Mouse (Mus musculus): ENCODE measurements around the gene Bad.

Gene Bad

DNA sequence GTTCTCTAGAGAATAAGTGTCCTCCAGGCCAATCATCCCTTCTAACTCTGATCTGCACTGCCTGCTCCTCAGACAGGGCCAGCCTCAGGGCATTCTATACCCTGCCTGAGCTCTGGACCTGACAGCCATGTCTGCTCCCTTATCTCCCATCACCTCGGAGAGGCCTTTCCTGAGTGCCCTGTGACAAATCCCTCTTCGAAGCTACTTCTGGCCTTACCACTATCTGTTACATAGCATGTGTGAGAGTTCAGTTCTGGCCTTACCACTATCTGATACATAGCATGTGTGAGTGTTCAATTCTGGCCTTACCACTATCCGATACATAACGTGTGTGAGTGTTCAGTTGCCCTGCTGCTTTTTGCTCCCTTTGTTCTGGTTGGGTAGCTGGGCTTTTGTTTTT lies 26.4 kb upstream of the Bad start:
- no peak for DNase-seq

DNA sequence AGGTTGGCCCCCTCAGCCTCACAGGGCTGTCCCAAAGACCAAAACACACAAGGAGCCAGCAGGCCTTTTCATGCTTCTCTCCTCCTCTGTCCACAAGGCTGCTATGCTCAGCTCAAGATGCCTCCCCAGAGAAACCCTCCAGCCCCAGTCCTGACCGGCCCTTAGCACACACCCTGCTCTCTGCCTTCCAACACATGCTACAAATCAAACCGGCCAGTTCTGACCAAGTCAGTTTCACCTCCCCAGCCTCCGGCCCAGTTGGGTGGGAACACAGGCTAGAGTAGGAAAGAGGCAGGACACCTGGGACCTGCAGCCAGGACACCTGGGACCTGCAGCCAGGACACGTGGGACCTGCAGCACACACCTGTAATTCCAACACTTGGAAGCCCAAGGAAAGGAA lies 25.2 kb upstream of the Bad start:
- DNase-seq, result no peak

DNA sequence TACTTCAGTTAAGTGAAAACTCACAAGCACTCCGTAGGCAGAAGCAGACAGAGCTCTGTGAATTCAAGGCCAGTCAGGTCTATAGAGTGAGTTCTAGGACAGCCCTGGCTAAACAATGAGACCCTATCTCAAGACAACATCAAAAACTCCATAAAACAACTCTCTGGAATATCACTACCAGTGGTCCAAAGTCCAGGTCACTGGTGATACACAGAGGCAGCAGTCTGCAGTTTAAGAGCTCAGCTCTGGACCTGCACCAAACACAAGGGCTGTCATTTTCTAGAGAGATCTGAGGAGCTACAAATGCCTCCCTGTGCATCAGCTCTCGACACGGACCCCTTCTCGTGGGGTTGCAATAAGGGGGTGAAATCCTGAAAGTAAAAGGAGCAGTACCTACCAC lies 23.3 kb upstream of the Bad start:
- no peak for DNase-seq

DNA sequence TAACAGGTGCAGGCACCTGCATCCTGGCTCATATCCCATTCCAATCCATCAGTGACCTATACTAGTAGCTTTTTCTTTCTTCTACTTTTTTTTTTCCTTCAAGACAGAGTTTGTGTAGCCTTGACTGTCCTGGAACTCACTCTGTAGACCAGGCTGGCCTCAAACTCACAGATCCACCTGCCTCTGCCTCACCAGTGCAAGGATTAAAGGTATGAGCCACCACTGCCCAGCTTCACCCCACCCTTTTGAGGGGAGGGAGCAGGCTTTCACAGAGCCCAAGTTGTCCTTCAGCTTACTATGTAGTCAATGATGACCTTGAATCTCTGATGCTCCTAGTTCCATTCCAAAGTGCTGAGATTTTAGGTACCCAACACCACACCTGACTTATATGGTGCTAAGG lies 22.2 kb upstream of the Bad start:
- DNase-seq, result no peak

DNA sequence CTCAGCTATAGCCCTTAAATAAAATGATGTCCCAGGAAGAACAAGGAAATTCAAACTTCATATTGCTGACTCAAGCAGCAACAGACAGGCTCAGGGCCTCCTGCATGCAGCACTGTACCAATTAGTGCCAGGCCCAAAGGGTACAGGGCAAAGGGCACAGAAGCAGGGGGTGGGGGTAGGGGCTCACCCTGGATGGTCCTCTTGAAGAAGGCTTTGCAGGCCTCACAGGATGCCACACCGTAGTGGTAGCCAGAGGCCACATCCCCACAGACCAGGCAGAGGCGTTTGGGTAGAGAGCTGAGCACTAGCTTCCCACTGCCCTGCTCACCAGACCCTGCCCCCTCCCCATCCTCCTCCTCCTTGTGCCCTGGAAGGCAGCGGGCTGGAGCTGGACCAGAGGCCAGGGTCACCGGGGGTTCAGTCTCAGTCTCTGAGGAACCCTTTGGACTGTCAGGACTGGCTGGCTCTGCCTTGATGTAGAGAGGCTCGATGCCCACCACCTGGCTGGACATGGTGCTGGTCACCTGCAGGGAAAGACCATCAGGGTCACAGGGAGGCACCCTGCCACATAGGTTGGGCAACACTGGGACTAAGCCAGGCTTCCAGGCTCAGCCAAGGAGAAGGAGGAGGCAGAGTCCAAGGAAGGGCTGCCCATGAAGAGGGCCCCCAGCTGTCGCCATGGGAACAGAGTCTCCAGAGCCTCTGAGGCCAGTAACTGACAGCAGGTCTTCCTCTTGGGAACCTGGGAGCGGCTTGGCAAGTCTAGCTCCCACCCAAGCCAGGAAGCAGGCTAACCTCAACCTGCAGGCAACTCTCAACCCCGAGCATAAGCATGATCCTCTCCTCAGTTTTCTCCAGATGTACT lies 21.6 kb upstream of the Bad start:
- no peak for DNase-seq

DNA sequence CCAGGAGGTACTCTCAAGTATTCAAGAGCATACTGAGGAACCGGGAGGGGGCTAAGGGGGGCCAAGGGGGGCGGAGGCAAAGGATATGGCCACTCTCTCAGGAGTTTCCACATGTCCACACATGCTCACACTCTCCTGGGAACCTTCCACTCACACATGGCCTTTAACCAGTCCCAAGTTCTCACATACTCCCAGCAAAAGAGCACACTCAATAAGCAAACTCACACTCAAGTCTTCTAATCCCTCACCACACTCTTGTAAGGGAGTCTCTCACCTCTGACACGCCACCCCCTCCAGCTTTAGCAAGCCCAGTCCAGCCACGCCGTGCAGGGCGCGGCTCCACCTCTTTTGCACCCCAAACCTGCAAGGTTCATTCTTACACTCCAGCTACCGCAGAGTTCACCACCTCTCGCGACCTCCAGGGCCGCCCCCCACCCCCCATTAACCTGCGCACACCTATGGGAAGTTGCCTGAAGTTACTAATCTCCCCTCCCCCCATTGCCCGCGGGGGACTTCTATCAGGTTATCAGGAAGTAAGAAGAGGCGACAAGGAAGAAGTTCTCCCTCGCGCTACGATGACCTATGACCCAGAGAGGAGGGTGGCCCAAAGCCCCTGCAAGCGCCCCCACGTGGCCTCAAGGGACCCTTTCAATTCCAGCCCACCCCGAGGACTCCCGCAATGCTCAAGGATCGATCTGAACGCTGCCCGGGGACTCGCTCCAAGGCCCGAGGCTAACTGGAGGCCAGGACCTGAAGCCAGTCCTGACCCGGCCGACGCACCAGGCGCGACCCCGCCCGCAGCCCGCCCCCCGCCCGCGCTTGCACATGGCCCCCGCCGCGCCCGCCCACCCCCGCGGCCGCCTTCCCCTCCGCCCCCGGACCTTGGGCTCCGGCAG lies 20.7 kb upstream of the Bad start:
- DNase-seq, result peak; percentile 60 to 63

DNA sequence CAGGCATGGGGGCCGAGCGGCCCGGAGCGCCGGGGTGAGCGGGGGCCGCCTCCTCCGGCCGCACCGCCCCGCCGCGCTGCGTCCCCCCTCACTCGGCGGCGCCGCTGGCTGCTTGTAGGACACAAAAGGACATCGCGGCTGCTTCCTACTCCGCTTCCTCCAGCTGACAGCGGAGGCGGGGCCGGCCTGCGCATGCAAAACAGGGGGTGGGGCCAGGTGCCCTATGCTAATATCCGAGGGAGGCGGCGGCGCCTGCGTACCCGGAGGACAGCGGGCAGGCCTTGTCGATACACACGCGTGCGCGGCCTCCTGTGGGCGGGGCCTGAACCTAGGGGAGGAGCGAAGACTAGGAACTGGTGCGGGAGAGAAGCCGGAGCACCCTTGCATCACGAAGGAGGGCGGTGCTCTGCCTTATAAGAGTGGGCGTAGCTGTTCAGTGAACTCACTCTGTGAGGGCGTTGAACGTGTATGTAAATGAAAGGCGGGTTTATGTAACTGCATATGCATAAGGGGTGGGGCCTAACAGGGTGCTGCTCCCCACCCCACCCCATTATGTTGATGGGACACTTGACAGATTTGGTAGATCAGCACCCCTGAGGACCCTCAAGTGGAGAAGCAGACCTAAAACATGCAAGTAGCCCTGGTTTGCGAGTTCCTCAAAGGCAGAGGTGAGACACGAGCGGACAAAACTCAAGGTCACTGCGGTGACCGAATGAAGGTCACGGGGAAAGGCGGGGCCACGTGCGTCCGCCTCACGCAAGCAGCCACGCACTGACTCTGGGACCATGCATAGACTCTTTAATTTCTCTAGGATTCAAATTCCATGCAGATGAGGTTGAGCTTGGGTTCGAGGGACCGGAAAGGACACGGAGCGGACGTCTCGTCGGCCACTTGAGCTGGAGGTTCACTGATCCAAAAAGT lies 19.8 kb upstream of the Bad start, which contains the start of gene Esrra:
TSS of gene Esrra (minus strand) at position 167 of the 921 bp plus-strand sequence.
- peak; percentile 100 for DNase-seq

DNA sequence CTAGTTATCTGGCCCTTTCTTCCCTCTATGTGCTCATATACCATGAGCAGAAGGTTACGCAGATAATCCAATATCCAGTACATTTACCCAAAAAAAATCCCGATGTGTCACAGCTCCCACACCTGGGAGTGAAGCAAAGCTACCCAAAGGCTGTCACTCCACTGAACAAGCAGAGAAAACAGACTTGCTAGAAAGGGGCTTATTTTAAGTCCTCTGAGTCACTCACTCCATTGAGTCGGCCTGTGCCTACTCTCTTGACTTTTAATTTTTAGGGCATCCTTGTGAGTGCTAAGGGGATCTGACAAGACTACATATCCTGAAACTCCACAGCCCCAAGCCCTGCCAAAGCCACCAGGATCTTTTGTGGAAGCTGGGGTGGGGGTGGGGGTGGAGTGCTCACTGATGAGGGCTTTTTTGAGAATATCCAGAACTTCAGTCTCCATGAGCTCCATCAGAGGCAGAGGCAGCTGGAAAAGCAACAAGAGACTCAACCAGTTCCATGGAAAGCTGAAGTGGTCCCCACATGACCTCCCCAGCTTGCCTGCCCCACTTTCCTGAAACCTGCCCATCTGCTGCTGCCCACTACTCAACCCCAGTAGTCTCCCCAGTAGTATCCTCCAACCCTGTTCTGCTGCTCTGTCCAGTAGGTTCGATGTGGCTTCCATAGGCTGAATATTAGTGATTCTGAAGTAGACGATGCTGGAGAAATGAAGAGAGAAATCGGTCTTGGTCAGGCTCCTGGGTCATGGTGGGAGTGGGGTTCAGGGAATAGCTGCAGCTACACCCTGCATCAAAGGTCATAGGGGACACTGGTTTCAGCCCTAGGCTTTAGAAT lies 18.5 kb upstream of the Bad start:
- no peak for DNase-seq

DNA sequence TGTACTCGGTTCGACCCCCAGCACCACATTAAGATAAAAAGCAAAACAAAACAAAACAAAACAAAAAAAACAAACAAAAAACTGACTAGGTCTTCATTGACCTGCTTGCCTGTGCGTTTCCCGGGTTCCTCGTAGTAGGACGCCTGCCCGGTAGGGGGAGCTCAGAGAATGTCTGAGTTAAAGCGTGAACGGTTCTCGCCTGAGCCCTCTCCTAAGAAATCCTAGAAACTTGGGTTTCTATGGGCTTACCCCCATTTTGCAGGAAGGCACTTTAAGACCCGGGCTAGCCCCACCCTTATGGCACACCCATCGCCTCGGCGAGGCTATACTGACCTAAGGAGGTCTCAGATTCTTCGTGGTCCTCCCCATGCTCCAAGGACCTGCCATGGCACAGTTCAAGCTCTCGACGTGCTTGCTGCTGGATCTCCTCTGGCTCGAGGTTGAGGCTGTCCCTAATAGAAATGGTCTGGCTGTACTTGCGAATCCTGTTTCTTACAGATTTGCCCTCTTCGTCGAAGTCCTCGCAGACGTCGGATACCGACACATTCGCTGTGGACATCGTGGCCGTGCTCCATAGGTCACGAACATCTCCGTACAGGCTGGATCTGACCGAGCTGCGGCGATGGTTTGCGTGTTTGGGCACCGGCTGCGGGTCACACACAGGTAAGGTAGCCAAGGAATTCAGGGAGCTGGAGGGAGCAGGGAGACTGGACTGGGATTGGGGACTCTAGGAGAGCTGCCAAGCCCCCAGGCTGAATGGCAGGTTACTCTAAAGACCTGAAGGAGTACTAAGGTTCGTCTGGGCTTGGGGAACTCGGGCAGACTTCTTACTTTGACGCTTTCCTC lies 17.0 kb upstream of the Bad start:
- peak; percentile 91 to 92 for DNase-seq

DNA sequence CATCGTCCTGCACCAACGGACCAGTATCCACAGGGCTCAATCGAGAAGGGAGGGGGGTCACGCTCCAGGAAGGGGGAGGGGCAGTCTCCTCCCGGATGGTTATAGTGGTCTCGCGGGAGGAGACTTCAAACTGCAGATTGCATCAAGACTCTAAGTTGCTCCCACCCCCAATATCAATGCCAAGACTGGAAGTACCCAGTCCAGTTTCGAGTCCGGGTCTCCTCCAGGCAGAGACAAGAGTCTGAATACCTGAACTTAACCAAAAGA lies 16.4 kb upstream of the Bad start, which contains the start of gene Catsperz:
TSS of gene Catsperz (minus strand) at position 74 of the 267 bp plus-strand sequence.
- DNase-seq, result no peak

DNA sequence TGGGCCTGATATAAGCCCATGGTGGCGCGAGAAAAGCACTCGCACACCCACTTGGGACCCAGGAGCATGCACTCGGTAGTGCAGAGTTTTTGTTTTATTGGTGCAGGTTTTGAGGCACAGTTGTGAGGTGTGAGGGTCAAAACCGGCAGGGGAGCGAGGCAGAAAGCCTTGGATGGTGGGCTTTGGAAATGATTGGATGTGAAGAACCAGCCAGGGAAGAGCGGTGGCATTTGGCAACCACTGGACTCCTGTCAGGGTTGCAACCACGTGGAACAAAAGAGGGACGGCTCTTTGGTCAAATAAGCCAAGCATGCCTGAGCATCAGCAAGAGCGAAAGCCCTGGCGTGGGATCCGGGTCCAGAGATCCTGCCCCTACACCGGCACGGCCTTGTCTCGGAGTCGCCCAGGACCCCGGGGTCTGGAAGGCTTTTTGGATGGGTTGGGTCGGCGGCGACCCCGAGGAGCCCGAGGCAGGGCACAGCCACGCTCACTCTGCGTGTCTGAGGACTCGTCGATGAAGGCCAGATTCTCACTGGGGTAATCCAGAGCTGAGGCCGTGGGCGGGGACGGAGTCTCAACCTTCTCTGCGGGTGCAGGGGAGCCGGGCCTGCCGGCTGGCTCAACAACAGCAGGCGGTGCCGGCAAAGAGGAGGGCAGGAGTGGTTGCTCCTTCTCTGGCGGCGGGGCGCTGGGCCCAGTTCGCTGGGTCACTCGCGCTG lies 15.9 kb upstream of the Bad start:
- DNase-seq, result no peak

DNA sequence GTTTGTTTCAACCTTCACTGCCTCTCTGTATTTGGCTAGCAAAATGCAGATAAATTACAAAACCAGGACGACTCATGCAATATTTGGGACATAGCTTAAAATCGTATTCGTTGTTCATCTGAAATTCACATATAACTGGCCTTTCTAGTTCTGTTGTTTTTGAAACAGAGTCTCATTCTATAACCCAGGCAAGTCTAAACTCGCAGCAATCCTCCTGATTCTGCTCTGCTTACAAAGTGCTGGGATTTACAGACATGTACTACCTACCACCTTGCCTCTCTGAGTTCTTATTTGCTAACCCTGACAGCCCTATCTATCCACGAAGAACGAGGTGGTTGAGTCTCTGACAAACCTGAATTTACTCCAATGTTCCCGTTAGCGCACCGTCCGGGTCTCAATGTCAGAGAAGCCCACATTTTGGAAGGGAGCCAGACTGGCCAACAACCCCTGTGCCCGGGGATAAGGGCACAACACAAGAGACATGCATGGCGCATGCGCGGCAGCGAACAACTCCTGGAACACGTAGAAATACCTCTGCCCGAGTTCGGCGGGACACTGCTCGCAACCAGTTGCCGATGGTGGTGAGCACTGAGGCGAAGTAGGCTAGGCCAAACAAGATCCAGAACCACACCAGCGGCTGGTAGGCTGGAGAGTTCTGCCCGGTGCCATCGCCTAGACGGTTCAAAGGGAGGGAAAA lies 15.0 kb upstream of the Bad start:
- peak in 1 of 2 experiments; percentile 36 for DNase-seq

DNA sequence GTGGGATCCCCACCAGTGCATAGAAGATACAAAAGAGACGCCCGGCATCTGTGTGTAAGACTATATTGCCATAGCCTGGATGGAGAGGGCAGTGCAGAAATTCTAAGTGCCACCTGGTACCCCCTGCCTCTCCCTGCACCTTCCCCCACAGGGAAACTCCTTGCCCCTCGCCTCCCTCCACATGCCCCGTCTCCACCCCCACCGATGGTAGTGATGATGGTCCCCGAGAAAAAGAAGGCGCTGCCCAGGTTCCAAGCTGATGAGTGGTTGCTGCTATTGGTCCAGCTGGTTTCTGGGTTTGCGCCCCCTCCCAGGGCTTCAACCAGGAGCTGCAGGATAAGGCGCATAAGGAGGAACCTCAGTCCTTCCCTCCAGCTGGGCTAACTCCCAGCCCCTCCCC lies 13.6 kb upstream of the Bad start:
- DNase-seq, result no peak

DNA sequence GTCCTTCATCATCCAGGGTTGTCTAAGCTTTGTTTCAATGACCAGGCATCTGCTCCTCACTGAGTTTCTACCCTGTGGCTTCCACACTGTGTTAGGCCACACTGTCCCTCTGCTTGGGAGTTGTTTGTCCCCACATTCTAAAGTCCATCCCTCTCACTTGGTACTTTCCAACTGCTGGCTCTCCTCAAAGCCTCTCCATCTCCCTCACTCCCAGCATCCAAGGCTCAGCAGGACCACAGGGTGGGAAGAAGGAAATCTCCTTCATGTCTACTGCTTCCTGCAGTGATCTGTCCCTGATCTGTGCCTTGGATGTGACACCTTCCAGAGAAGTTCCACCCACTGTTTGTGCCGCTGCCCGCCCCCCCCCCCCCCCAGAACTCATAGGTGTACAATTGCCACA lies 10.7 kb upstream of the Bad start:
- no peak for DNase-seq

DNA sequence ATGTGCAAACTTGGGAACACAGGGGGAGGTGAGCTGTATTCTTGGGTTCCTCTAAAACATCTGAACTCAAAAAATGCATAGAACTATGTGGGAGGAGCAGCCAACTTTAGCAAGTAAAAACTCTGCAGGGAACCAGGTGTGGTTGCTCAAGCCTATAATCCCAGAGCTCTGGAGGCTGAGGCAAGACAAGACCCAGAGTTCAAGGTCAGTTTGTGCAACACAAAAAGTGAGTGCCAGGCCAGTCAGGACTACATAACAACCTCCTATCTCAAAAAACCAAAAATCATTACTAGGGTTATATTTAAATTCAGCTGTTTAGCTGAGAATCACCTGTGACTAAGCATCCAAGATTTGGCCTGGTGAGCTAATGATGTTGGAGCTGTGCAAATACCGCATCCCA lies 9.6 kb upstream of the Bad start:
- DNase-seq, result no peak

DNA sequence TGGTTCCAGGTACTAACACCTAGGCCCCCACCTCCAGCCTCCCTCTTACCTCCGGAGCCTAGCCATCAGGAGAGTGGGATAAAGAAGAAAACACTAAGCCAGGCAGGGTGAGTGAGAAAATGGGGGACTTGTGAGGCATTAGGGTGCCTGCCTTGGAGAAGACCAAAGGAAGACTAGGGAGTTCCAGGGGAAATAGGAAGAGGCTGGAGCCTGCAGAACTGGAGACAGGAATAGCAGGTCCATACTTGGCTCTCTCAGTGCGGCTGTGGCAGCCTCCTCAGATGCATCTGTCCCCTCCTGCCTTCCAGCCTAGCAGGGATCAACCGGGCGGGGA lies 8.6 kb upstream of the Bad start:
- DNase-seq, result no peak

DNA sequence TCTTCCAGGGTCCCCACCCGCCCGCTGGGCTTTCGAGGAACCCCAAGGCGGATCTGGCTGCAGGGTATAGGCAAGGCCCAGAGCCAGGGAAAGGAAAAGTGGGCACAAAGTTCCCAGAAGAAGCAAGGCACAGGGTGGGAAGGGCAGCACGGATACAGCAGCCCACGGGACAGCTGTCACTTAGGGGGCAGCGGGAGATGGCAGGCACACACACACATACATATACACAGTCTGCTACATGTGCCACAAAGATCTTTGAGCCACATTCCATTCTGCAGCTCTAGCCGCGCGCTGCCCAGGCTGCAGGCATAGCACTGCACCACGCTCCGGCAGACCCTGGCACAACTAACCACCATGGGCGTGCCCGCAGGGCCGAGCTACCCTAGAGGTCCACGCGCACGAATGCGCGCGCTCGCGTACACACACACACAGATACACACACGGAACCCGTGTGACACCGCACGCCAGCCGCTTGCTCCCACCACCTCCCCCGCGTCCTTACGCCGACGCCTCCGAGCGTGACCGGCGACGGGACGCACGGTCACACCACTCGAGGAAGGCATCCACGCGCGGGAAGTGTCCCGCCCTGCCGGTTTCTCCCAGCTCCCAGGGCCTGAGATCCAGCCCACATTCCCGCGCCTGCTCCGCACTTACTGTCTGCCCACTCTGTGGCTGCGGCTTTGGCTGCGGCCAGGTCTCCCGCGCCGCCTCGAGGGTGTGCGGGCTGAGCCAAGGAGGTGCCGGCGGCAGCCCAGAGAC lies 8.0 kb upstream of the Bad start:
- DNase-seq, result peak; percentile 57 to 62

DNA sequence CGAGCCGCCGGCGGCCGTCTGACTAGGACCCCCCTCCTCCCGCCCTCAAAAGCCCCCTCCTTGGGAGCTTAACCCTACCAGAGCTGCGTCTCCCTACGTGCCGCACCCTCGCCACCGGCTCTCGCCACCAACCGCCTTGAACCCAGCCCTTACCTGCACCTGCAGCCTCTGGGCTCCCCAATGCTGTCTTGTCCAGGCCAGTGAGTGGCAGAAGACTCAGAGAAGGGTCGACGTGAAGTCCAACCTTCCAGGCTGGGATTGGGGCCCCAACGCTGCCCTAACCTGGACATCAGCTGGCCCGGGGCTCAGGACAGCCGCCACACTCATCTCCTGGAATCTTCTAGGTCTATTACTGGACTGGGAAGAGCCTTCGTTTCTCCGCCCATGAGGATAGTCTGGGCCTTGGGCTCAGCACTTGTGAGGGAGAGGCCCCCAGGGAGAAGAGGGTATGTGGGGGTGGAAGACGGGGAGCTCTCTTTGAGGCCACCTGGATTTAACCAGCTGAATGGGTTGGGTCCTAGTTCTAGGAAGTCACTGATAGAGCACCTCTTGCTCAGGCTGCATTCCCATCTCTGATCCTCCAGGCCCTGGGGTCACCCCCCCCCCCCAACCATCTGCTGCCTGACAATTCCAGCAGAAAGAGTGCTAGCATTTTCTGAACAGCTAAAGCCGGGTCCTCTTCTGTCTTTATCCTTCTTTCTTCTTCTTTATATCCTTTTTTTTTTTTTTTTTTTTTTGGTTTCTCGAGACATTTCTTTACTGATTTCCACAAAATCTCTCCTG lies 7.3 kb upstream of the Bad start, which contains the start of gene Kcnk4:
TSS of gene Kcnk4 (minus strand) at position 321 of the 783 bp plus-strand sequence.
- no peak for DNase-seq
